Mouse (Mus musculus): ENCODE data around the gene Ctbp2. TPM values are rescaled to one million over a fixed set of nuclear protein-coding genes. Genes with fewer than 3 reads are reported as not detected.

Gene Ctbp2
- total RNA-seq, 1 experiment from 2014 or later: 45.4 TPM

DNA sequence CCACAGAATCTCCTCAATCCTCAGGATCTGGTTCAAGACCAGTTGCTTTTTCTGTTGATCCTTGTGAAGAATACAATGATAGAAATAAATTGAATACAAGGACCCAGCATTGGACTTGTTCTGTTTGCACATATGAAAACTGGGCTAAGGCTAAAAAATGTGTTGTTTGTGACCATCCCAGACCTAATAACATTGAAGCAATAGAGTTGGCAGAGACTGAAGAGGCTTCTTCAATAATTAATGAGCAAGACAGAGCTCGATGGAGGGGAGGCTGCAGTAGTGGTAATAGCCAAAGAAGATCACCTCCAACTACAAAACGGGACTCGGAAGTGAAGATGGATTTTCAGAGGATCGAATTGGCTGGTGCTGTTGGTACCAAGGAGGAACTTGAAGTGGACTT is 174.2 kb downstream of the Ctbp2 start:
- ATAC-seq (replicated peaks in 1 of 2; ENCODE audit: insufficient read depth in 1 of 2, low FRiP score in 2 of 2, low TSS enrichment in 1 of 2, low read depth in 1 of 2, poor library complexity in 2 of 2, severe bottlenecking in 2 of 2): no peak

GRCm38 (mm10) chr7:132940569-132940968 is 183.6 kb downstream of the Ctbp2 start:
- ATAC-seq (replicated peaks in 1 of 2; ENCODE audit: insufficient read depth in 1 of 2, low FRiP score in 2 of 2, low TSS enrichment in 1 of 2, low read depth in 1 of 2, poor library complexity in 2 of 2, severe bottlenecking in 2 of 2): no peak

GRCm38 (mm10) chr7:132939118-132939517 is 185.0 kb downstream of the Ctbp2 start:
- ATAC-seq (replicated peaks in 1 of 2; ENCODE audit: insufficient read depth in 1 of 2, low FRiP score in 2 of 2, low TSS enrichment in 1 of 2, low read depth in 1 of 2, poor library complexity in 2 of 2, severe bottlenecking in 2 of 2): no peak

Other genes with a start within 250 kb of the Ctbp2 start
- gene Zranb1, start 193.2 kb downstream of the Ctbp2 start, total RNA-seq (2017): 65.4 and 66.9 TPM in 2 replicates
- not detected in 2 replicates for gene Fgfr2, start 1.0 kb downstream of the Ctbp2 start, total RNA-seq (2017)

Data from hematopoietic stem cell, adult 5-6 weeks (primary cell).